Mouse (Mus musculus): ENCODE measurements around the gene Gm20503.

Gene Gm20503

GRCm38 (mm10) chr4:59006211-59006610 lies 3.2 kb downstream of the Gm20503 start:
- in situ Hi-C loops (cut with MboI, MseI), result loop anchor here (10.0 kb wide), 1 partner anchor 329 kb away; no protein-coding TSS in a partner anchor

- in situ Hi-C loops (cut with MboI, MseI), result loop anchor here (10.0 kb wide), 1 partner anchor 328 kb away; no protein-coding TSS in a partner anchor
Measured at GRCm38 (mm10) chr4:59007016-59007415, 4.0 kb downstream of the Gm20503 start.

GRCm38 (mm10) chr4:59007974-59008373 lies 5.0 kb downstream of the Gm20503 start:
- in situ Hi-C loops (cut with MboI, MseI), result loop anchor here (10.0 kb wide), 1 partner anchor 327 kb away; no protein-coding TSS in a partner anchor

- in situ Hi-C loops (cut with MboI, MseI), result loop anchor here (10.0 kb wide), 1 partner anchor 326 kb away; no protein-coding TSS in a partner anchor
Measured at GRCm38 (mm10) chr4:59009186-59009585, 6.2 kb downstream of the Gm20503 start.

- in situ Hi-C loops (cut with MboI, MseI), result loop anchor here (10.0 kb wide), 1 partner anchor 325 kb away; no protein-coding TSS in a partner anchor
Measured at GRCm38 (mm10) chr4:59009696-59010095, 6.7 kb downstream of the Gm20503 start.

- in situ Hi-C loops (cut with MboI, MseI), result no loop called here
Measured at GRCm38 (mm10) chr4:59011446-59011845, 8.4 kb downstream of the Gm20503 start.

GRCm38 (mm10) chr4:59015181-59015580 lies 12.2 kb downstream of the Gm20503 start:
- in situ Hi-C loops (cut with MboI, MseI), result no loop called here

GRCm38 (mm10) chr4:59016922-59017321 lies 13.9 kb downstream of the Gm20503 start:
- in situ Hi-C loops (cut with MboI, MseI), result no loop called here

GRCm38 (mm10) chr4:59034325-59034917 lies 31.4 kb downstream of the Gm20503 start:
- in situ Hi-C loops (cut with MboI, MseI), result no loop called here

GRCm38 (mm10) chr4:59034918-59035785 lies 32.1 kb downstream of the Gm20503 start, which contains the start of gene Gng10:
Gene Gng10 (plus strand): TSS chr4:59035088.
- in situ Hi-C loops (cut with MboI, MseI), result loop anchor here (5.0 kb wide), 2 partner anchors 38 to 737 kb away; partner anchors contain the start of gene Dnajc25

GRCm38 (mm10) chr4:59035786-59036350 lies 32.9 kb downstream of the Gm20503 start:
- in situ Hi-C loops (cut with MboI, MseI), result loop anchor here (5.0 kb wide), 2 partner anchors 39 to 736 kb away; partner anchors contain the start of gene Dnajc25

GRCm38 (mm10) chr4:59036490-59037127 lies 33.6 kb downstream of the Gm20503 start:
- in situ Hi-C loops (cut with MboI, MseI), result loop anchor here (5.0 kb wide), 2 partner anchors 39 to 736 kb away; partner anchors contain the start of gene Dnajc25

GRCm38 (mm10) chr4:59037525-59037924 lies 34.5 kb downstream of the Gm20503 start:
- in situ Hi-C loops (cut with MboI, MseI), result loop anchor here (5.0 kb wide), 2 partner anchors 40 to 735 kb away; partner anchors contain the start of gene Dnajc25

GRCm38 (mm10) chr4:59040397-59041287 lies 37.6 kb downstream of the Gm20503 start:
- in situ Hi-C loops (cut with MboI, MseI), result no loop called here

GRCm38 (mm10) chr4:59043074-59043473 lies 40.1 kb downstream of the Gm20503 start:
- in situ Hi-C loops (cut with MboI, MseI), result no loop called here

GRCm38 (mm10) chr4:59043891-59044290 lies 40.9 kb downstream of the Gm20503 start:
- in situ Hi-C loops (cut with MboI, MseI), result no loop called here

- in situ Hi-C loops (cut with MboI, MseI), result no loop called here
Measured at GRCm38 (mm10) chr4:59047222-59047621, 44.2 kb downstream of the Gm20503 start.

- in situ Hi-C loops (cut with MboI, MseI), result no loop called here
Measured at GRCm38 (mm10) chr4:59051081-59051480, 48.1 kb downstream of the Gm20503 start.

GRCm38 (mm10) chr4:59057929-59058328 lies 54.9 kb downstream of the Gm20503 start:
- in situ Hi-C loops (cut with MboI, MseI), result no loop called here

- in situ Hi-C loops (cut with MboI, MseI), result no loop called here
Measured at GRCm38 (mm10) chr4:59062526-59062925, 59.5 kb downstream of the Gm20503 start.
